34 mouse cellular contexts compared by ENCODE assay signal in genomic region chr2:107013161-107013560, GRCm38 (mm10). TPM values are rescaled to one million over a fixed set of nuclear protein-coding genes. Genes with fewer than 3 reads are reported as not detected.
DNase-seq lines count a peak whose midpoint lies in the region; ATAC-seq and TF ChIP-seq lines count a peak whose summit lies in the region.
"Had no signal": no experiment of that assay in that cellular context is flagged by ENCODE, and none has a peak within 500 bp of the region (broad histone marks: within the 10 kb centered on the region; RNA-seq: fewer than 3 reads in every experiment).

No protein-coding gene starts in this region.

- H3K79me2 ChIP-seq in heart, adult 2 months (replicated peaks; ENCODE audit: control insufficient read depth, insufficient read depth, low read length): no peaks in the 10 kb centered on the region

- H3K4me3 ChIP-seq in heart, embryonic 13.5 days: no peak overlapping the region
- no peak overlapping the region for H3K4me3 ChIP-seq in heart, adult 2 months
- H3K4me3 ChIP-seq: embryonic facial prominence, embryonic 12.5 days; embryonic facial prominence, embryonic 15.5 days; forebrain, embryonic 12.5 days; forebrain, embryonic 15.5 days; gastrocnemius, adult 2 months had no signal

- intact Hi-C loops in heart, adult 2 months (cut with DNase I): no loop called here

- no peak for TF ChIP-seq CTCF in heart, adult 2 months (IDR thresholded peaks at IDR 0.05)

- H3K27ac ChIP-seq in heart, embryonic 13.5 days (replicated peaks): peak overlapping the region; percentile 53
- H3K27ac ChIP-seq in heart, adult 2 months: no peak overlapping the region
- H3K27ac ChIP-seq: embryonic facial prominence, embryonic 12.5 days; embryonic facial prominence, embryonic 15.5 days; forebrain, embryonic 12.5 days; forebrain, embryonic 15.5 days; gastrocnemius, adult 2 months; hindbrain, embryonic 14.5 days; hindbrain, postnatal 0 days had no signal

- no peak for ATAC-seq in heart, embryonic 13.5 days (ENCODE audit: extremely low read depth, insufficient number of reproducible peaks, low FRiP score, low TSS enrichment)
- ATAC-seq in monocyte, adult 5-6 weeks (replicated peaks; ENCODE audit: insufficient number of reproducible peaks, low FRiP score, low TSS enrichment, poor library complexity, severe bottlenecking): no peak
- ATAC-seq: forebrain, embryonic 15.5 days; hindbrain, postnatal 0 days; inflammation-experienced regulatory T-cells, adult 6 months; intestine, embryonic 16.5 days had no signal

- H3K4me2 ChIP-seq in heart, embryonic 13.5 days: no peak overlapping the region
- H3K4me2 ChIP-seq: embryonic facial prominence, embryonic 12.5 days; embryonic facial prominence, embryonic 15.5 days; forebrain, embryonic 12.5 days; forebrain, embryonic 15.5 days; heart, embryonic 11.5 days; hindbrain, embryonic 14.5 days had no signal

- TF ChIP-seq EP300 in heart, adult 2 months (IDR thresholded peaks at IDR 0.05; ENCODE audit: insufficient read depth, low read depth, low read length): no peak

- H3K4me1 ChIP-seq in heart, embryonic 13.5 days: peaks cover 10% of the 10 kb centered on the region; the same call in 1 of the 2 replicates
- H3K4me1 ChIP-seq in heart, adult 2 months (ENCODE audit: control insufficient read depth, insufficient read depth, low read length): peaks cover 1% of the 10 kb centered on the region; the same call in 1 of the 2 replicates
- H3K4me1 ChIP-seq: embryonic facial prominence, embryonic 12.5 days; embryonic facial prominence, embryonic 15.5 days; forebrain, embryonic 12.5 days; forebrain, embryonic 15.5 days had no signal

- no peaks in the 10 kb centered on the region for H3K27me3 ChIP-seq in heart, embryonic 13.5 days (replicated peaks)
- H3K27me3 ChIP-seq in heart, adult 2 months (ENCODE audit: control insufficient read depth, insufficient read depth, low read length): no peaks in the 10 kb centered on the region
- H3K27me3 ChIP-seq: CH12.LX; embryonic facial prominence, embryonic 12.5 days; embryonic facial prominence, embryonic 15.5 days; forebrain, embryonic 12.5 days; forebrain, embryonic 15.5 days had no signal

- H3K9ac ChIP-seq in heart, embryonic 13.5 days: no peak overlapping the region
- H3K9ac ChIP-seq in heart, adult 2 months (ENCODE audit: low read depth, low read length): no peak overlapping the region
- H3K9ac ChIP-seq: embryonic facial prominence, embryonic 12.5 days; embryonic facial prominence, embryonic 15.5 days; forebrain, embryonic 12.5 days; forebrain, embryonic 15.5 days; hindbrain, embryonic 14.5 days had no signal

- DNase-seq in heart, adult 2 months: no peak
- peak; percentile 40 for DNase-seq in 3134 (ENCODE audit: extremely low read depth, insufficient read length, low spot score)
- DNase-seq in 3T3-L1 (ENCODE audit: low read depth, low spot score): peak; percentile 78
- DNase-seq in right cerebral cortex, adult 2 months (ENCODE audit: low spot score in 2 of 2): no peak
- DNase-seq: adrenal gland, adult 2 months; adrenal gland, postnatal 14 days; B cell, adult 2 months; cerebellum, adult 11 months; cerebellum, adult 2 months; cerebellum, adult 9-11 months; cerebellum, postnatal 25 days; gastrocnemius, adult 2 months; gastrocnemius, postnatal 14 days; heart, adult 18-20 months; heart, postnatal 4 days; kidney, adult 18-20 months had no signal

- WGBS in heart, embryonic 13.5 days: 84% methylated on average over 4 of the region's 4 CpGs
- 67% methylated on average over 4 of the region's 4 CpGs for WGBS in heart, adult 2 months

- H3K9me3 ChIP-seq in heart, embryonic 13.5 days: no peaks in the 10 kb centered on the region
- H3K9me3 ChIP-seq: embryonic facial prominence, embryonic 12.5 days; embryonic facial prominence, embryonic 15.5 days; forebrain, embryonic 12.5 days; forebrain, embryonic 15.5 days had no signal

- H3K36me3 ChIP-seq in heart, embryonic 13.5 days: no peaks in the 10 kb centered on the region
- H3K36me3 ChIP-seq in heart, adult 2 months (ENCODE audit: control insufficient read depth, insufficient read depth, low read length): no peaks in the 10 kb centered on the region
- H3K36me3 ChIP-seq: embryonic facial prominence, embryonic 12.5 days; embryonic facial prominence, embryonic 15.5 days; forebrain, embryonic 12.5 days; forebrain, embryonic 15.5 days; G1E had no signal

- no peak for TF ChIP-seq POLR2A in heart, adult 2 months (IDR thresholded peaks at IDR 0.05; ENCODE audit: insufficient read depth, low read depth, low read length)

RNA-seq across cellular contexts. Expression of gene Arl14ep, which starts 38.9 kb away (rescaled TPM):
- 22.7 and 23.1 TPM in 2 replicates for polyA plus RNA-seq in heart, embryonic 13.5 days (2015; fragmentation: Nextera tagmentation; extraction: Ambion mirVana)
- total RNA-seq in heart, adult 2 months (2021): 1 to 10 TPM; 9.0 to 9.6 TPM
- polyA plus RNA-seq in heart, adult 2 months (2012; rRNA removed): 3.7 and 8.1 TPM in 2 replicates
- total RNA-seq in monocyte, adult 5-6 weeks (2017): 25.8 to 28.6 TPM (median 27.7 TPM) in 3 replicates

RNA-seq across cellular contexts. Expression of gene Fshb, which starts 46.3 kb away (rescaled TPM):
- not detected in 2 replicates for polyA plus RNA-seq in heart, embryonic 13.5 days (2015; fragmentation: Nextera tagmentation; extraction: Ambion mirVana)
- not detected for total RNA-seq in heart, adult 2 months (2021)
- not detected in 2 replicates for polyA plus RNA-seq in heart, adult 2 months (2012; rRNA removed)
- total RNA-seq in monocyte, adult 5-6 weeks (2017): not detected in 3 replicates
- total RNA-seq: adrenal gland, adult 2 months; adrenal gland, postnatal 14 days; adrenal gland, postnatal 4 days; CH12.LX; common myeloid progenitor, adult 5-6 weeks; G1E; gastrocnemius, adult 2 months; gastrocnemius, postnatal 14 days; gastrocnemius, postnatal 4 days; heart, adult 18-20 months; heart, postnatal 4 days; hindbrain, postnatal 0 days had no signal
- polyA plus RNA-seq: adrenal gland, adult 2 months; cerebellum, adult 2 months; embryonic facial prominence, embryonic 12.5 days; embryonic facial prominence, embryonic 15.5 days; forebrain, embryonic 12.5 days; forebrain, embryonic 15.5 days; G1E; heart, embryonic 11.5 days; heart, postnatal 0 days; hindbrain, embryonic 11.5 days; hindbrain, embryonic 14.5 days; hindbrain, postnatal 0 days; inflammation-experienced regulatory T-cells, adult 6 months; intestine, embryonic 16.5 days had no signal

Comparison
In these comparisons a context has a peak if more than half of its experiments do, and no peak if none do; other contexts are left out.
1. DNase-seq: peak in 3134 (single experiment) and 3T3-L1 (single experiment); none in heart, adult 2 months (0 of 2) and right cerebral cortex, adult 2 months (0 of 2).